ENCODE assay signal across 25 mouse cellular contexts in the genomic region with DNA sequence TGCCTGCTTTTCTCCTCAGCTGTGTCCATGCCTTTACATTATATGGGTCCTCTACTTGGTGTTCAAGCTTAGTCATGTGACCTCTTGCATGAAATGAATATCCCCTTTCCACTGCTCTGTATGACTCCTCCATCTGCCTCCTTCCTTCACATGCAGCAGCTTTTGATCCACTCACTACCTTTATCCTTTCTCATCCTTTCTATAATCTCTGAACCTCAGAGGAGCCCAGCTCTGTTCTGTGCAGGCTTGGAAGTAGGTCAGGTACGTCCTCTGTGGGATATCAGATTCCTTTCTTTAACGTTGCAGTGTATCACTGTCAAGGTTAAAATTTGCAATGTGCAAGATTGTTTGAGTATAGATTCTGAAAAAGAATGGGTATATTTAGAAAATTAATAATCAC.
"Had no signal": no experiment of that assay in that cellular context is flagged by ENCODE, and none has a peak within 500 bp of the region (broad histone marks: within the 10 kb centered on the region; RNA-seq: fewer than 3 reads in every experiment).

No protein-coding gene starts in this region.

- ATAC-seq: inflammation-experienced regulatory T-cells, adult 6 months; intestine, embryonic 15.5 days; intestine, postnatal 0 days had no signal

- H3K36me3 ChIP-seq: heart, embryonic 10.5 days; heart, embryonic 12.5 days; hindbrain, embryonic 10.5 days; hindbrain, embryonic 13.5 days; hindbrain, embryonic 15.5 days; intestine, embryonic 15.5 days; limb, embryonic 10.5 days; limb, embryonic 12.5 days had no signal

- H3K4me1 ChIP-seq: heart, embryonic 10.5 days; heart, embryonic 12.5 days; hindbrain, embryonic 10.5 days; hindbrain, embryonic 13.5 days; hindbrain, embryonic 15.5 days; intestine, embryonic 15.5 days; limb, embryonic 10.5 days; limb, embryonic 12.5 days had no signal

- DNase-seq: gastrocnemius, adult 2 months; gastrocnemius, postnatal 10 days; gastrocnemius, postnatal 25 days; heart, adult 18-20 months; heart, postnatal 10 days; heart, postnatal 4 days; kidney, adult 18-20 months; kidney, adult 8-10 months; kidney, postnatal 10 days; kidney, postnatal 25 days; kidney, postnatal 4 days; liver had no signal

- H3K27ac ChIP-seq: gastrocnemius, adult 2 months; heart, embryonic 10.5 days; hindbrain, embryonic 10.5 days; hindbrain, embryonic 13.5 days; hindbrain, embryonic 15.5 days; intestine, embryonic 15.5 days; layer of hippocampus, adult 2 months; left cerebral cortex, adult 2 months; limb, embryonic 10.5 days; limb, embryonic 12.5 days had no signal

- H3K4me2 ChIP-seq: heart, embryonic 12.5 days; hindbrain, embryonic 13.5 days; hindbrain, embryonic 15.5 days; intestine, embryonic 15.5 days; limb, embryonic 12.5 days; liver, embryonic 11.5 days had no signal

- H3K9ac ChIP-seq: heart, embryonic 12.5 days; hindbrain, embryonic 13.5 days; hindbrain, embryonic 15.5 days; intestine, embryonic 15.5 days; limb, embryonic 12.5 days had no signal

- H3K4me3 ChIP-seq: gastrocnemius, adult 2 months; heart, embryonic 10.5 days; heart, embryonic 12.5 days; hindbrain, embryonic 10.5 days; hindbrain, embryonic 13.5 days; hindbrain, embryonic 15.5 days; intestine, embryonic 15.5 days; layer of hippocampus, adult 2 months; left cerebral cortex, adult 2 months; limb, embryonic 10.5 days; limb, embryonic 12.5 days had no signal

- H3K27me3 ChIP-seq: heart, embryonic 12.5 days; hindbrain, embryonic 13.5 days; hindbrain, embryonic 15.5 days; intestine, embryonic 15.5 days; limb, embryonic 12.5 days had no signal

- H3K9me3 ChIP-seq: heart, embryonic 10.5 days; heart, embryonic 12.5 days; hindbrain, embryonic 10.5 days; hindbrain, embryonic 13.5 days; hindbrain, embryonic 15.5 days; intestine, embryonic 15.5 days; limb, embryonic 10.5 days; limb, embryonic 12.5 days had no signal
